23 mouse cellular contexts compared by ENCODE assay signal in the genomic region with DNA sequence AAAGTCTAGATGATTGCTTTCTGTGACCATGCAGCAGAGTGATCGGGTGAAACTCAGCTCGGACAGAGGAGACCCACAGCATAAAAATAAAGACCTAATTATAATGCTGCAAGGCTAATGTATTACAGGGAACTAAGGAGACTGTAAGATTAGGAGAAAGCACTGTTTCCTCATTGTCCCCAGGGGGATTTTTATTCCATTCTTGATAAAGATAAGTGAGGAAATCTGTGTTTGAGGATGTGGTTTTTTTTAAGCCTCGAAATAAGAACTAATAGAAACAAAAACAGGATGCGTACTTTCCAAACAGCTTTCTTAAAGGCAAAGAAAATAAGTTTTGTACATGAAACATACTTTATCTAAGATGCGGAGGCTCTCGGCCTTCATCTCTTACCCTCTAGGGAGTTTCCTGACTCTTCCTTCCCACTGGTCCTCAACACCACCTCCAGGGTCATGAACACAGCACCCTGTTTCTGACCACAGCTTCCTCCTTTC.
A peak's percentile ranks its signal among the peaks of the same experiment; 100 is the strongest.
DNase-seq lines count a peak whose midpoint lies in the region; ATAC-seq and TF ChIP-seq lines count a peak whose summit lies in the region.
"Had no signal": no experiment of that assay in that cellular context is flagged by ENCODE, and none has a peak within 500 bp of the region (broad histone marks: within the 10 kb centered on the region; RNA-seq: fewer than 3 reads in every experiment).

No protein-coding gene starts in this region.

- no peak for TF ChIP-seq EP300 in liver, postnatal 0 days (IDR thresholded peaks at IDR 0.05; ENCODE audit: low read depth)

- H3K9ac ChIP-seq in heart, embryonic 13.5 days, result no peak overlapping the region
- no peak overlapping the region for H3K9ac ChIP-seq in liver, postnatal 0 days (replicated peaks)
- H3K9ac ChIP-seq in liver, embryonic 12.5 days, result no peak overlapping the region
- H3K9ac ChIP-seq: embryonic facial prominence, embryonic 12.5 days; embryonic facial prominence, embryonic 15.5 days; forebrain, postnatal 0 days; hindbrain, embryonic 14.5 days had no signal

- no peaks in the 10 kb centered on the region for H3K36me3 ChIP-seq in heart, embryonic 13.5 days
- no peaks in the 10 kb centered on the region for H3K36me3 ChIP-seq in liver, postnatal 0 days (replicated peaks; ENCODE audit: insufficient read depth, low read length)
- no peaks in the 10 kb centered on the region for H3K36me3 ChIP-seq in liver, embryonic 12.5 days
- H3K36me3 ChIP-seq: embryonic facial prominence, embryonic 12.5 days; embryonic facial prominence, embryonic 15.5 days; hindbrain, embryonic 10.5 days had no signal

- H3K27me3 ChIP-seq in heart, embryonic 13.5 days (replicated peaks), result no peaks in the 10 kb centered on the region
- no peaks in the 10 kb centered on the region for H3K27me3 ChIP-seq in liver, postnatal 0 days (ENCODE audit: insufficient read depth, low read length)
- H3K27me3 ChIP-seq in liver, embryonic 12.5 days (replicated peaks), result no peaks in the 10 kb centered on the region
- H3K27me3 ChIP-seq: embryonic facial prominence, embryonic 12.5 days; embryonic facial prominence, embryonic 15.5 days had no signal

- no peak for TF ChIP-seq CTCF in liver, postnatal 0 days (IDR thresholded peaks at IDR 0.05; ENCODE audit: low read depth)

- DNase-seq in adrenal gland, adult 2 months, result peak; percentile 9
- no peak for DNase-seq in adrenal gland, adult (ENCODE audit: inconsistent age in 2 of 2, low spot score in 1 of 2)
- DNase-seq in heart, postnatal 4 days, result no peak
- peak; percentile 3 for DNase-seq in kidney, adult 9 months
- no peak for DNase-seq in kidney, postnatal 25 days
- DNase-seq in liver, postnatal 0 days, result peak; percentile 8
- DNase-seq: adrenal gland, postnatal 14 days; cerebellum, adult 11 months; cerebellum, adult 2 months; cerebellum, adult 9-11 months; cerebellum, postnatal 25 days; forebrain, postnatal 0 days; gastrocnemius, adult 2 months; gastrocnemius, postnatal 14 days had no signal

- peak overlapping the region; percentile 12; the same call in 1 of the 2 replicates for H3K27ac ChIP-seq in heart, embryonic 13.5 days (replicated peaks)
- H3K27ac ChIP-seq in liver, postnatal 0 days (ENCODE audit: low read depth), result no peak overlapping the region
- H3K27ac ChIP-seq in liver, embryonic 12.5 days, result no peak overlapping the region
- H3K27ac ChIP-seq: embryonic facial prominence, embryonic 12.5 days; embryonic facial prominence, embryonic 15.5 days; gastrocnemius, adult 2 months; hindbrain, embryonic 10.5 days; hindbrain, embryonic 14.5 days had no signal

- no peak for ATAC-seq in heart, embryonic 13.5 days (ENCODE audit: extremely low read depth, insufficient number of reproducible peaks, low FRiP score, low TSS enrichment)
- ATAC-seq in liver, postnatal 0 days, result no peak
- no peak for ATAC-seq in liver, embryonic 12.5 days
- ATAC-seq: activated CD4-positive, CD25-positive, alpha-beta regulatory T cell, adult 4 months; forebrain, embryonic 14.5 days; forebrain, postnatal 0 days had no signal

- H3K4me3 ChIP-seq in heart, embryonic 13.5 days, result no peak overlapping the region
- no peak overlapping the region for H3K4me3 ChIP-seq in liver, postnatal 0 days (ENCODE audit: low read depth, low read length)
- no peak overlapping the region for H3K4me3 ChIP-seq in liver, embryonic 12.5 days
- H3K4me3 ChIP-seq: embryonic facial prominence, embryonic 12.5 days; embryonic facial prominence, embryonic 15.5 days; gastrocnemius, adult 2 months; hindbrain, embryonic 10.5 days had no signal

- H3K4me2 ChIP-seq in heart, embryonic 13.5 days, result no peak overlapping the region
- H3K4me2 ChIP-seq in liver, postnatal 0 days (ENCODE audit: low read depth, low read length), result no peak overlapping the region
- no peak overlapping the region for H3K4me2 ChIP-seq in liver, embryonic 12.5 days
- H3K4me2 ChIP-seq: embryonic facial prominence, embryonic 12.5 days; embryonic facial prominence, embryonic 15.5 days; heart, embryonic 11.5 days; hindbrain, embryonic 14.5 days had no signal

- WGBS in heart, embryonic 13.5 days, result 66% methylated on average over 6 of the region's 6 CpGs
- 53% methylated on average over 6 of the region's 6 CpGs for WGBS in liver, postnatal 0 days (ENCODE audit: insufficient replicate concordance)
- 55% methylated on average over 6 of the region's 6 CpGs for WGBS in liver, embryonic 12.5 days (ENCODE audit: insufficient replicate concordance)

- H3K9me3 ChIP-seq in heart, embryonic 13.5 days, result peaks cover 5% of the 10 kb centered on the region; the same call in 1 of the 2 replicates
- H3K9me3 ChIP-seq in liver, postnatal 0 days (ENCODE audit: low read length), result no peaks in the 10 kb centered on the region
- H3K9me3 ChIP-seq in liver, embryonic 12.5 days (replicated peaks), result no peaks in the 10 kb centered on the region
- H3K9me3 ChIP-seq: embryonic facial prominence, embryonic 12.5 days; embryonic facial prominence, embryonic 15.5 days had no signal

- peaks cover 39% of the 10 kb centered on the region for H3K4me1 ChIP-seq in heart, embryonic 13.5 days
- no peaks in the 10 kb centered on the region for H3K4me1 ChIP-seq in liver, postnatal 0 days (ENCODE audit: insufficient read depth)
- no peaks in the 10 kb centered on the region for H3K4me1 ChIP-seq in liver, embryonic 12.5 days
- H3K4me1 ChIP-seq: embryonic facial prominence, embryonic 12.5 days; embryonic facial prominence, embryonic 15.5 days; hindbrain, embryonic 10.5 days had no signal

Comparison
In these comparisons a context has a peak if more than half of its experiments do, and no peak if none do; other contexts are left out.
1. DNase-seq: peak in adrenal gland, adult 2 months (single experiment), kidney, adult 9 months (single experiment) and liver, postnatal 0 days (single experiment); none in adrenal gland, adult (0 of 2), heart, postnatal 4 days (single experiment) and kidney, postnatal 25 days (0 of 2).